Mouse (Mus musculus) CH12.LX (cell line): ENCODE measurements around the gene Mrps2. TPM values are rescaled to one million over a fixed set of nuclear protein-coding genes. Genes with fewer than 3 reads are reported as not detected.

Experiments
- DNase-seq: peaks from one replicate; pipeline ENCODE4 v3.0.0-alpha.2; 2013; ENCODE audit errors: extremely low read depth
- H3K27ac ChIP-seq: 2 replicates; pipeline ENCODE4 v1.5.1; 2012; ENCODE audit warnings: low read depth, mild to moderate bottlenecking, control low read depth, moderate library complexity; ENCODE audit not compliant: insufficient read depth
- H3K27me3 ChIP-seq: replicated peaks from 2 replicates; pipeline ENCODE3; 2012; ENCODE audit warnings: inconsistent platforms
- H3K36me3 ChIP-seq, 2 experiments: replicated peaks in 1 of 2; 2 replicates each; pipeline versions ENCODE3 to v1.6.1; 2012; ENCODE audit warnings: inconsistent platforms in 1 of 2, low read length in 1 of 2, mild to moderate bottlenecking in 1 of 2, mixed read lengths in 1 of 2, moderate library complexity in 1 of 2; ENCODE audit not compliant: control insufficient read depth in 1 of 2, insufficient read depth in 1 of 2
- H3K4me1 ChIP-seq, 2 experiments: 2 replicates each; pipeline ENCODE4 v1.6.1; 2012; ENCODE audit warnings: inconsistent platforms in 1 of 2, moderate library complexity in 1 of 2; ENCODE audit not compliant: insufficient read depth in 2 of 2, control insufficient read depth in 1 of 2
- H3K4me2 ChIP-seq: 2 replicates; pipeline ENCODE4 v1.6.1; 2012; ENCODE audit warnings: low read depth, mild to moderate bottlenecking, control low read depth; ENCODE audit not compliant: poor library complexity, insufficient read depth, severe bottlenecking
- H3K4me3 ChIP-seq, 3 experiments: fragments of 150-350 bp in 1 of 3; sonication (generic) in 1 of 3; replicated peaks in 1 of 3; 2 replicates each; pipeline versions ENCODE3 to v1.5.1; 2011 to 2012; ENCODE audit warnings: low read depth in 2 of 3, low read length in 2 of 3, mild to moderate bottlenecking in 2 of 3, moderate library complexity in 2 of 3, control low read depth in 1 of 3, improper control_type of control experiment in 1 of 3, inconsistent platforms in 1 of 3, mixed read lengths in 1 of 3; ENCODE audit not compliant: poor library complexity in 1 of 3
- H3K79me2 ChIP-seq: replicated peaks from 2 replicates; pipeline ENCODE4 v1.6.1; 2012; ENCODE audit warnings: mild to moderate bottlenecking, moderate library complexity; ENCODE audit not compliant: control insufficient read depth, poor library complexity, insufficient read depth, severe bottlenecking; ENCODE audit errors: extremely low read depth
- H3K9ac ChIP-seq: 2 replicates; pipeline ENCODE4 v1.6.1; 2012; ENCODE audit warnings: low read depth, mild to moderate bottlenecking, control low read depth, moderate library complexity; ENCODE audit not compliant: insufficient read depth
- H3K9me3 ChIP-seq: replicated peaks from 2 replicates; pipeline ENCODE3; 2012; ENCODE audit warnings: low read length, inconsistent platforms, mixed read lengths
- BHLHE40 ChIP-seq: IDR thresholded peaks from 2 replicates; pipeline ENCODE4 v1.6.1; 2011; ENCODE audit warnings: mild to moderate bottlenecking, low read depth, low read length, improper control_type of control experiment
- CTCF ChIP-seq, 2 experiments: IDR thresholded peaks in 1 of 2; conservative IDR thresholded peaks in 1 of 2; 2 replicates each; pipeline ENCODE4 v1.5.1; 2011 to 2012; ENCODE audit warnings: low read depth in 2 of 2, low read length in 2 of 2, improper control_type of control experiment in 1 of 2, inconsistent platforms in 1 of 2, mild to moderate bottlenecking in 1 of 2, moderate library complexity in 1 of 2
- E2F4 ChIP-seq: IDR thresholded peaks from 2 replicates; pipeline ENCODE4 v1.6.1; 2011; ENCODE audit warnings: low read depth, low read length, improper control_type of control experiment; ENCODE audit not compliant: insufficient replicate concordance
- ELF1 ChIP-seq: IDR thresholded peaks from 2 replicates; pipeline ENCODE4 v1.6.1; 2014; ENCODE audit warnings: low read depth, mild to moderate bottlenecking, inconsistent platforms, low read length, improper control_type of control experiment
- EP300 ChIP-seq: IDR thresholded peaks from 2 replicates; pipeline ENCODE4 v1.6.1; 2011; ENCODE audit warnings: low read length, improper control_type of control experiment
- GABPA ChIP-seq: IDR thresholded peaks from 2 replicates; pipeline ENCODE4 v1.6.1; 2012; ENCODE audit warnings: low read depth, low read length, improper control_type of control experiment, inconsistent platforms; ENCODE audit not compliant: insufficient replicate concordance
- HCFC1 ChIP-seq: IDR thresholded peaks from 2 replicates; pipeline ENCODE4 v1.6.1; 2012; ENCODE audit warnings: low read depth, mild to moderate bottlenecking, inconsistent platforms, low read length, improper control_type of control experiment
- JUN ChIP-seq: IDR thresholded peaks from 2 replicates; pipeline ENCODE4 v1.6.1; 2011; ENCODE audit warnings: low read depth, mild to moderate bottlenecking, low read length, improper control_type of control experiment, moderate library complexity; ENCODE audit not compliant: insufficient read depth
- KAT2A ChIP-seq: IDR thresholded peaks from 2 replicates; pipeline ENCODE4 v1.6.1; 2012; ENCODE audit warnings: low read length, improper control_type of control experiment, inconsistent platforms; ENCODE audit not compliant: insufficient replicate concordance
- MAFK ChIP-seq: IDR thresholded peaks from 2 replicates; pipeline ENCODE4 v1.6.1; 2011; ENCODE audit warnings: low read length, improper control_type of control experiment; ENCODE audit not compliant: insufficient replicate concordance
- MAX ChIP-seq: IDR thresholded peaks from 2 replicates; pipeline ENCODE4 v1.6.1; 2011; ENCODE audit warnings: low read length, improper control_type of control experiment
- MEF2A ChIP-seq: IDR thresholded peaks from 2 replicates; pipeline ENCODE4 v1.6.1; 2014; ENCODE audit warnings: low read depth, mild to moderate bottlenecking, inconsistent platforms, low read length, improper control_type of control experiment, borderline replicate concordance
- MYC ChIP-seq: IDR thresholded peaks from 2 replicates; pipeline ENCODE4 v1.6.1; 2011; ENCODE audit warnings: low read depth, mild to moderate bottlenecking, improper control_type of control experiment, low read length
- NRF1 ChIP-seq: IDR thresholded peaks from 2 replicates; pipeline ENCODE4 v1.6.1; 2014; ENCODE audit warnings: low read depth, mild to moderate bottlenecking, inconsistent platforms, low read length, improper control_type of control experiment, moderate library complexity
- PAX5 ChIP-seq: IDR thresholded peaks from 2 replicates; pipeline ENCODE4 v1.6.1; 2012; ENCODE audit warnings: low read length, inconsistent platforms, mixed read lengths
- POLR2A ChIP-seq: IDR thresholded peaks from 2 replicates; pipeline ENCODE4 v1.6.1; 2011; ENCODE audit warnings: low read depth, mild to moderate bottlenecking, improper control_type of control experiment, low read length
- POLR2AphosphoS2 ChIP-seq: IDR thresholded peaks from 2 replicates; pipeline ENCODE4 v1.6.1; 2011; ENCODE audit warnings: low read depth, low read length, improper control_type of control experiment
- RAD21 ChIP-seq: IDR thresholded peaks from 2 replicates; pipeline ENCODE4 v1.6.1; 2011; ENCODE audit warnings: low read depth, mild to moderate bottlenecking, low read length, improper control_type of control experiment, moderate library complexity
- RCOR1 ChIP-seq: conservative IDR thresholded peaks from 2 replicates; pipeline ENCODE4 v1.6.1; 2012; ENCODE audit warnings: low read depth, mild to moderate bottlenecking, inconsistent platforms, low read length, improper control_type of control experiment
- SMC3 ChIP-seq: IDR thresholded peaks from 2 replicates; pipeline ENCODE4 v1.6.1; 2011; ENCODE audit warnings: low read depth, low read length, improper control_type of control experiment
- TCF12 ChIP-seq: IDR thresholded peaks from 2 replicates; pipeline ENCODE4 v1.6.1; 2014; ENCODE audit warnings: low read depth, mild to moderate bottlenecking, inconsistent platforms, low read length, improper control_type of control experiment
- UBTF ChIP-seq: IDR thresholded peaks from 2 replicates; pipeline ENCODE4 v1.6.1; 2012; ENCODE audit warnings: low read depth, mild to moderate bottlenecking, inconsistent platforms, low read length, improper control_type of control experiment, moderate library complexity
- USF1 ChIP-seq: IDR thresholded peaks from 2 replicates; pipeline ENCODE4 v1.6.1; 2014; ENCODE audit warnings: low read depth, mild to moderate bottlenecking, inconsistent platforms, low read length, improper control_type of control experiment
- ZC3H11A ChIP-seq: IDR thresholded peaks from 2 replicates; pipeline ENCODE4 v1.6.1; 2012; ENCODE audit warnings: low read depth, mild to moderate bottlenecking, inconsistent platforms, low read length, improper control_type of control experiment
- ZNF384 ChIP-seq: IDR thresholded peaks from 2 replicates; pipeline ENCODE4 v1.6.1; 2012; ENCODE audit warnings: low read depth, low read length, improper control_type of control experiment, inconsistent platforms
- dilution Hi-C: fragments of 300-500 bp; cut with MboI; formaldehyde crosslinking; loops from 2 replicates; pipeline ENCODE4 v1.14.3; 2020; ENCODE audit warnings: low sequenced_read_pairs; ENCODE audit not compliant: extremely low pct_unique_long_range_greater_than_20kb, extremely low pct_ligation_motif_present
- in situ Hi-C: fragments of 300-500 bp; cut with MboI; formaldehyde crosslinking; loops from 3 replicates; pipeline ENCODE4 v1.14.3; 2019; ENCODE audit warnings: low sequenced_read_pairs, low pct_ligation_motif_present, low pct_unique_long_range_greater_than_20kb, mixed read lengths
- polyA plus RNA-seq: library from polyadenylated mRNA; unstranded; fragments of >175 nt; gene quantifications from 2 replicates; pipeline ENCODE4 v1.2.1, GENCODE M21; 2012; ENCODE audit warnings: low read depth; ENCODE audit not compliant: insufficient read length
- total RNA-seq, 2 experiments: library from RNA; depleted of rRNA; stranded (reverse); fragments of 300-350 nt in 1 of 2; fragments of >200 nt in 1 of 2; gene quantifications; 2 replicates each; pipeline ENCODE4 v1.2.3; 2012 to 2014

The Mrps2 gene
- total and polyA plus RNA-seq, 3 experiments = 21.3 to 78.5 (median 46.6) TPM

- DNase-seq = no peak
- in situ Hi-C loops (loop anchor here (5.0 kb wide), 1 partner anchor 34 kb away; no protein-coding TSS in a partner anchor), dilution Hi-C loops (no loop called here)
- no peaks in the 10 kb centered on the region for H3K9me3 ChIP-seq
- H3K4me3 ChIP-seq = peak within 1 kb of the TSS; percentile 58 to 75 (median 61)
- H3K9ac ChIP-seq = peak within 1 kb of the TSS; percentile 73
- peak within 1 kb of the TSS; percentile 95 for H3K4me2 ChIP-seq
- TF ChIP-seq CTCF (conservative IDR thresholded peaks at IDR 0.05 in 1 of 2, IDR thresholded peaks at IDR 0.05 in 1 of 2; ENCODE audit: low read depth in 2 of 2, low read length in 2 of 2) (peak in 1 of 2 experiments; percentile 33; a peak in 2 of 4 replicates), POLR2A (peak; percentile 39; the same call in 1 of the 2 replicates), BHLHE40 (peak; percentile 67), UBTF (no peak), HCFC1 (no peak), SMC3 (peak; percentile 7; the same call in 1 of the 2 replicates), MAX (peak; percentile 44; the same call in 1 of the 2 replicates), ELF1 (0 out of 2 replicates have a peak, but pooled peaks have one; percentile 7), NRF1 (peak; percentile 74), TCF12 (0 out of 2 replicates have a peak, but pooled peaks have one; percentile 33), PAX5 (no peak), MYC (no peak), USF1 (peak; percentile 70)
- H3K27ac ChIP-seq = no peak within 1 kb of the TSS
- peaks cover 53% of the 10 kb centered on the region for H3K27me3 ChIP-seq
- H3K79me2 ChIP-seq = no peaks in the 10 kb centered on the region
- H3K4me1 ChIP-seq = peaks cover 16 to 32% of the 10 kb centered on the region in 2 experiments
- peaks cover 0 to 5% of the 10 kb centered on the region in 2 experiments for H3K36me3 ChIP-seq
Measured at GRCm38 (mm10) chr2:28512798-28513401, 45.0 kb downstream of the Mrps2 start, which contains the start of gene Ralgds. Gene Ralgds (plus strand): TSS chr2:28513125.

- dilution Hi-C loops (no loop called here), in situ Hi-C loops (loop anchor here (5.0 kb wide), 1 partner anchor 34 kb away; no protein-coding TSS in a partner anchor)
- peak overlapping the region; percentile 58 to 75 (median 61) for H3K4me3 ChIP-seq
- peaks cover 0 to 5% of the 10 kb centered on the region in 2 experiments for H3K36me3 ChIP-seq
- H3K4me1 ChIP-seq = peaks cover 24 to 40% of the 10 kb centered on the region in 2 experiments
- H3K79me2 ChIP-seq = no peaks in the 10 kb centered on the region
- no peaks in the 10 kb centered on the region for H3K9me3 ChIP-seq
- H3K4me2 ChIP-seq = peak overlapping the region; percentile 95
- no peak overlapping the region for H3K27ac ChIP-seq
- TF ChIP-seq POLR2AphosphoS2 (no peak), KAT2A (no peak), BHLHE40 (no peak), RAD21 (no peak), MAFK (no peak), ZNF384 (no peak), POLR2A (no peak), MEF2A (no peak), E2F4 (no peak), EP300 (no peak), GABPA (no peak), RCOR1 (no peak), ZC3H11A (no peak), JUN (no peak), MAX (no peak)
- DNase-seq = no peak
- peaks cover 46% of the 10 kb centered on the region for H3K27me3 ChIP-seq
- peak overlapping the region; percentile 73 for H3K9ac ChIP-seq
Measured at GRCm38 (mm10) chr2:28513431-28514370, 45.8 kb downstream of the Mrps2 start.
